Mouse (Mus musculus) myocyte (in vitro differentiated cells): ENCODE measurements around the gene Olfr319. TPM values are rescaled to one million over a fixed set of nuclear protein-coding genes. Genes with fewer than 3 reads are reported as not detected.
"Not testable (repeated sequence)": the region's sequence is repeated elsewhere in the genome, so short reads cannot be mapped to it uniquely, and the experiment has no call there.

Experiments
- H3K27me3 ChIP-seq: one replicate; pipeline ENCODE4 v1.6.1; 2011; ENCODE audit not compliant: control insufficient read depth, insufficient read depth, insufficient read length
- H3K36me3 ChIP-seq: one replicate; pipeline ENCODE4 v1.6.1; 2011; ENCODE audit not compliant: control insufficient read depth, insufficient read depth
- H3K4me2 ChIP-seq: one replicate; pipeline ENCODE4 v1.6.1; 2011; ENCODE audit warnings: low read depth, control low read depth
- H3K4me3 ChIP-seq: one replicate; pipeline ENCODE4 v1.5.1; 2011; ENCODE audit warnings: mild to moderate bottlenecking, control low read depth, moderate library complexity
- H3K79me2 ChIP-seq: one replicate; pipeline ENCODE4 v1.6.1; 2011; ENCODE audit not compliant: control insufficient read depth, insufficient read depth
- H3ac ChIP-seq: one replicate; pipeline ENCODE4 v1.6.1; 2011; ENCODE audit not compliant: control insufficient read depth, insufficient read length
- CEBPB ChIP-seq: IDR thresholded peaks from 2 replicates; pipeline ENCODE4 v1.6.1; 2011; ENCODE audit warnings: mild to moderate bottlenecking, moderate library complexity; ENCODE audit not compliant: poor library complexity, insufficient read depth, severe bottlenecking
- E2F4 ChIP-seq: IDR thresholded peaks from one replicate; pipeline ENCODE4 v1.6.1; 2011; ENCODE audit warnings: mild to moderate bottlenecking, control low read depth, moderate library complexity; ENCODE audit not compliant: insufficient read depth
- MAX ChIP-seq: IDR thresholded peaks from one replicate; pipeline ENCODE4 v1.6.1; 2011; ENCODE audit warnings: low read depth, mild to moderate bottlenecking, control low read depth
- MYOD1 ChIP-seq, 3 experiments: IDR thresholded peaks; one replicate each; pipeline ENCODE4 v1.6.1; 2011; ENCODE audit warnings: control low read depth in 2 of 3, low read depth in 2 of 3, mild to moderate bottlenecking in 2 of 3, moderate library complexity in 1 of 3; ENCODE audit not compliant: insufficient read length in 2 of 3, control insufficient read depth in 1 of 3
- MYOG ChIP-seq, 3 experiments: IDR thresholded peaks; one replicate each; pipeline ENCODE4 v1.6.1; 2011; ENCODE audit warnings: control low read depth in 2 of 3, low read depth in 2 of 3, mild to moderate bottlenecking in 2 of 3; ENCODE audit not compliant: insufficient read length in 2 of 3, control insufficient read depth in 1 of 3, insufficient read depth in 1 of 3
- POLR2A ChIP-seq: IDR thresholded peaks from one replicate; pipeline ENCODE4 v1.6.1; 2011; ENCODE audit warnings: low read depth, mild to moderate bottlenecking, control low read depth, moderate library complexity; ENCODE audit not compliant: insufficient read length
- POLR2AphosphoS2 ChIP-seq: IDR thresholded peaks from one replicate; pipeline ENCODE4 v1.6.1; 2011; ENCODE audit warnings: low read depth, control low read depth; ENCODE audit not compliant: insufficient read length
- REST ChIP-seq: IDR thresholded peaks from one replicate; pipeline ENCODE4 v1.6.1; 2011; ENCODE audit warnings: mild to moderate bottlenecking, control low read depth, moderate library complexity; ENCODE audit not compliant: insufficient read depth, insufficient read length
- SRF ChIP-seq: IDR thresholded peaks from one replicate; pipeline ENCODE4 v1.6.1; 2011; ENCODE audit warnings: low read depth; ENCODE audit not compliant: control insufficient read depth, insufficient read length
- TCF12 ChIP-seq: IDR thresholded peaks from one replicate; pipeline ENCODE4 v1.6.1; 2011; ENCODE audit warnings: mild to moderate bottlenecking, control low read depth; ENCODE audit not compliant: poor library complexity, insufficient read depth, severe bottlenecking
- TCF3 ChIP-seq: IDR thresholded peaks from one replicate; pipeline ENCODE4 v1.6.1; 2011; ENCODE audit warnings: low read depth, control low read depth; ENCODE audit not compliant: insufficient read length
- USF1 ChIP-seq: IDR thresholded peaks from one replicate; pipeline ENCODE4 v1.6.1; 2011; ENCODE audit warnings: low read depth, mild to moderate bottlenecking, control low read depth, moderate library complexity
- polyA plus RNA-seq: library from polyadenylated mRNA; unstranded; fragments of >200 nt; fragmentation: generic; extraction: Trizol; gene quantifications from one replicate; pipeline ENCODE4 v1.2.1, GENCODE M21; 2012; ENCODE audit warnings: missing spikeins

Olfr319 gene
- polyA plus RNA-seq, 1 experiment = not detected

- no peak for TF ChIP-seq SRF
- TF ChIP-seq MYOD1 (IDR thresholded peaks at IDR 0.05; ENCODE audit: control insufficient read depth in 1 of 3, insufficient read length in 2 of 3, low read depth in 2 of 3) = no peak
- TF ChIP-seq MAX = no peak
- TF ChIP-seq POLR2A = no peak
- no peak for TF ChIP-seq E2F4
- no peak for TF ChIP-seq REST
- no peak for TF ChIP-seq TCF3
- TF ChIP-seq TCF12 = no peak
- no peak for TF ChIP-seq CEBPB
- TF ChIP-seq POLR2AphosphoS2 = no peak
- TF ChIP-seq USF1 = no peak
- TF ChIP-seq MYOG (IDR thresholded peaks at IDR 0.05; ENCODE audit: control insufficient read depth in 1 of 3, insufficient read depth in 1 of 3, insufficient read length in 2 of 3, low read depth in 2 of 3) = no peak
- H3K27me3 ChIP-seq = no peaks in the 10 kb centered on the region
- H3K4me3 ChIP-seq = no peak within 1 kb of the TSS
- no peak within 1 kb of the TSS for H3ac ChIP-seq
- no peaks in the 10 kb centered on the region for H3K36me3 ChIP-seq
- H3K79me2 ChIP-seq = no peaks in the 10 kb centered on the region
- H3K4me2 ChIP-seq = no peak within 1 kb of the TSS
Measured at GRCm38 (mm10) chr11:58738792-58739262, 39.9 kb downstream of the Olfr319 start, which contains the start of gene Olfr317. Olfr317 (minus strand) TSS chr11:58739212.

GRCm38 (mm10) chr11:58751096-58751495 lies 52.1 kb downstream of the Olfr319 start:
- H3K4me2 ChIP-seq, H3K4me3 ChIP-seq, H3K79me2 ChIP-seq, H3K27me3 ChIP-seq, H3K36me3 ChIP-seq, H3ac ChIP-seq: not testable (repeated sequence)

GRCm38 (mm10) chr11:58752434-58752833 lies 53.5 kb downstream of the Olfr319 start, which contains the start of gene Olfr316:
Olfr316 (plus strand) TSS chr11:58752734.
- no peaks in the 10 kb centered on the region for H3K27me3 ChIP-seq
- no peaks in the 10 kb centered on the region for H3K36me3 ChIP-seq
- H3K79me2 ChIP-seq = no peaks in the 10 kb centered on the region
- no peak within 1 kb of the TSS for H3K4me3 ChIP-seq
- H3K4me2 ChIP-seq = no peak within 1 kb of the TSS
- H3ac ChIP-seq = no peak within 1 kb of the TSS
- no peak for TF ChIP-seq E2F4
- no peak for TF ChIP-seq SRF
- TF ChIP-seq TCF3 = no peak
- TF ChIP-seq TCF12 = no peak
- TF ChIP-seq MAX = no peak
- no peak for TF ChIP-seq POLR2A
- no peak for TF ChIP-seq CEBPB
- TF ChIP-seq MYOG (IDR thresholded peaks at IDR 0.05; ENCODE audit: control insufficient read depth in 1 of 3, insufficient read depth in 1 of 3, insufficient read length in 2 of 3, low read depth in 2 of 3) = no peak
- no peak for TF ChIP-seq POLR2AphosphoS2

Other genes starting within 250 kb of the Olfr319 start
- not detected for gene Lypd9, start 246.2 kb upstream of the Olfr319 start, polyA plus RNA-seq
- not detected for gene Olfr30, start 236.9 kb upstream of the Olfr319 start, polyA plus RNA-seq
- gene Olfr332, start 206.6 kb upstream of the Olfr319 start, polyA plus RNA-seq = not detected
- not detected for gene Olfr331, start 196.6 kb upstream of the Olfr319 start, polyA plus RNA-seq
- gene Olfr330, start 164.3 kb upstream of the Olfr319 start, polyA plus RNA-seq = not detected
- not detected for gene Olfr329-ps, start 152.7 kb upstream of the Olfr319 start, polyA plus RNA-seq
- not detected for gene Olfr328, start 143.5 kb upstream of the Olfr319 start, polyA plus RNA-seq
- not detected for gene Olfr224, start 128.6 kb upstream of the Olfr319 start, polyA plus RNA-seq
- not detected for gene Olfr325, start 121.4 kb upstream of the Olfr319 start, polyA plus RNA-seq
- not detected for gene Olfr324, start 104.0 kb upstream of the Olfr319 start, polyA plus RNA-seq
- gene 2210407C18Rik, start 83.1 kb upstream of the Olfr319 start, polyA plus RNA-seq = not detected
- not detected for gene Olfr323, start 68.7 kb upstream of the Olfr319 start, polyA plus RNA-seq
- not detected for gene Trim58, start 58.7 kb upstream of the Olfr319 start, polyA plus RNA-seq
- not detected for gene Olfr322, start 40.4 kb upstream of the Olfr319 start, polyA plus RNA-seq
- gene Olfr320, start 18.1 kb upstream of the Olfr319 start, polyA plus RNA-seq = not detected
- gene Olfr318, start 24.9 kb downstream of the Olfr319 start, polyA plus RNA-seq = not detected
- not detected for gene Olfr317, start 40.0 kb downstream of the Olfr319 start, polyA plus RNA-seq
- gene Olfr316, start 53.6 kb downstream of the Olfr319 start, polyA plus RNA-seq = not detected
- gene Olfr315, start 74.0 kb downstream of the Olfr319 start, polyA plus RNA-seq = not detected
- gene Olfr314, start 83.8 kb downstream of the Olfr319 start, polyA plus RNA-seq = not detected
- not detected for gene Fam183b, start 102.8 kb downstream of the Olfr319 start, polyA plus RNA-seq
- gene Olfr313, start 115.8 kb downstream of the Olfr319 start, polyA plus RNA-seq = not detected
- not detected for gene Olfr312, start 130.1 kb downstream of the Olfr319 start, polyA plus RNA-seq
- not detected for gene Olfr311, start 140.1 kb downstream of the Olfr319 start, polyA plus RNA-seq
- 2.0 TPM for gene Gm12258, start 148.0 kb downstream of the Olfr319 start, polyA plus RNA-seq
- 2.5 TPM for gene 2810021J22Rik, start 168.1 kb downstream of the Olfr319 start, polyA plus RNA-seq
- gene Zfp39, start 205.1 kb downstream of the Olfr319 start, polyA plus RNA-seq = 0.96 TPM
- not detected for gene Btnl10, start 218.7 kb downstream of the Olfr319 start, polyA plus RNA-seq
- 197 TPM for gene Rnf187, start 239.8 kb downstream of the Olfr319 start, polyA plus RNA-seq
- 0.88 TPM for gene Hist3h2ba, start 249.8 kb downstream of the Olfr319 start, polyA plus RNA-seq